Mouse (Mus musculus): ENCODE data around the gene Ppp1r9a. TPM values are rescaled to one million over a fixed set of nuclear protein-coding genes. Genes with fewer than 3 reads are reported as not detected.

The Ppp1r9a gene
- polyA plus RNA-seq, 2 experiments: 2.6 to 3.0 TPM

DNA sequence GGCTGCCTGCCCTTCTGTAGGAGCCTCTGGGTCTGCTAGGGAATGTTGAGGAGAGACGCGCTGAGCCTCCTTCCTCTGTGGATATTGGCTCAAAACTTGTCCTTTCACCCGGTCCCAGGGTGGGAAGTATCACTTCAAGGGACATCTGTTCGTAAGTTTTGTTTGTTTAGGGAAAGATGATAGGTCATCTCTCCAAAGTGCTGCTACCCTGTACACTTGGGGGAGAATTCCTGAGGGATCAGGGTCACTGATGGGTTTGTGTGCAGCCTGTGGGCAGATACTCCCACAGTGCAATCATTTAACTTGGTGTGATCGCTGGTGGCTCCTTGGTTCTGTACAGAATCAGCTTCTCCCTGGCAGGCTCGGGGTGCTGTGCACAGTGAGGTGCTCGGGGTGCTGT, 189.2 kb downstream of the Ppp1r9a start:
- ATAC-seq (ENCODE audit: insufficient read depth): no peak
- Histone ChIP-seq H3K27me3 (ENCODE audit: control insufficient read depth, insufficient read depth, low read length) (no peaks in the 10 kb centered on the region), H3K9me3 (ENCODE audit: control insufficient read depth, low read length) (no peaks in the 10 kb centered on the region), H3K9ac (replicated peaks) (no peak overlapping the region), H3K4me3 (ENCODE audit: insufficient read depth in 1 of 2, low read depth in 2 of 2, low read length in 2 of 2) (no peak overlapping the region), H3K4me2 (ENCODE audit: low read depth) (no peak overlapping the region), H3K27ac (no peak overlapping the region), H3K4me1 (replicated peaks; ENCODE audit: control insufficient read depth in 2 of 2, insufficient read depth in 2 of 2, low read length in 1 of 2) (peaks cover 0 to 8% of the 10 kb centered on the region in 2 experiments; a peak in 1 of 4 replicates), H3K36me3 (replicated peaks; ENCODE audit: control insufficient read depth, insufficient read depth, low read depth) (no peaks in the 10 kb centered on the region)
- no peak for DNase-seq (ENCODE audit: low read depth in 3 of 3, low spot score in 3 of 3)
- WGBS (ENCODE audit: insufficient replicate concordance): 68% methylated on average over 7 of the region's 7 CpGs
- TF ChIP-seq EP300 (IDR thresholded peaks at IDR 0.05; ENCODE audit: low read depth): no peak
- no peak for TF ChIP-seq CTCF (IDR thresholded peaks at IDR 0.05; ENCODE audit: low read depth)

GRCm38 (mm10) chr6:5092795-5093194, 190.1 kb downstream of the Ppp1r9a start:
- Histone ChIP-seq H3K9ac (replicated peaks) (no peak overlapping the region), H3K4me3 (ENCODE audit: insufficient read depth in 1 of 2, low read depth in 2 of 2, low read length in 2 of 2) (no peak overlapping the region), H3K9me3 (ENCODE audit: control insufficient read depth, low read length) (no peaks in the 10 kb centered on the region), H3K4me2 (ENCODE audit: low read depth) (no peak overlapping the region), H3K27ac (no peak overlapping the region), H3K27me3 (ENCODE audit: control insufficient read depth, insufficient read depth, low read length) (no peaks in the 10 kb centered on the region), H3K36me3 (replicated peaks; ENCODE audit: control insufficient read depth, insufficient read depth, low read depth) (no peaks in the 10 kb centered on the region), H3K4me1 (replicated peaks; ENCODE audit: control insufficient read depth in 2 of 2, insufficient read depth in 2 of 2, low read length in 1 of 2) (peaks cover 0 to 8% of the 10 kb centered on the region in 2 experiments; a peak in 1 of 4 replicates)
- TF ChIP-seq CTCF (IDR thresholded peaks at IDR 0.05; ENCODE audit: low read depth) (no peak), EP300 (IDR thresholded peaks at IDR 0.05; ENCODE audit: low read depth) (no peak)
- ATAC-seq (ENCODE audit: insufficient read depth) (no peak), DNase-seq (ENCODE audit: low read depth in 3 of 3, low spot score in 3 of 3) (no peak)
- 45% methylated on average over 4 of the region's 4 CpGs for WGBS (ENCODE audit: insufficient replicate concordance)

- Histone ChIP-seq H3K9me3 (ENCODE audit: control insufficient read depth, low read length) (no peaks in the 10 kb centered on the region), H3K4me3 (ENCODE audit: insufficient read depth in 1 of 2, low read depth in 2 of 2, low read length in 2 of 2) (no peak overlapping the region), H3K36me3 (replicated peaks; ENCODE audit: control insufficient read depth, insufficient read depth, low read depth) (no peaks in the 10 kb centered on the region), H3K4me2 (ENCODE audit: low read depth) (no peak overlapping the region), H3K4me1 (replicated peaks; ENCODE audit: control insufficient read depth in 2 of 2, insufficient read depth in 2 of 2, low read length in 1 of 2) (peaks cover 0 to 8% of the 10 kb centered on the region in 2 experiments; a peak in 1 of 4 replicates), H3K9ac (replicated peaks) (no peak overlapping the region), H3K27ac (no peak overlapping the region), H3K27me3 (ENCODE audit: control insufficient read depth, insufficient read depth, low read length) (no peaks in the 10 kb centered on the region)
- no peak for TF ChIP-seq CTCF (IDR thresholded peaks at IDR 0.05; ENCODE audit: low read depth)
- TF ChIP-seq EP300 (IDR thresholded peaks at IDR 0.05; ENCODE audit: low read depth): no peak
- ATAC-seq (ENCODE audit: insufficient read depth) (peak; percentile 45), DNase-seq (ENCODE audit: low read depth in 3 of 3, low spot score in 3 of 3) (no peak)
- 24% methylated on average over 4 of the region's 4 CpGs for WGBS (ENCODE audit: insufficient replicate concordance)
Observed at GRCm38 (mm10) chr6:5093516-5093915, 190.8 kb downstream of the Ppp1r9a start.

DNA sequence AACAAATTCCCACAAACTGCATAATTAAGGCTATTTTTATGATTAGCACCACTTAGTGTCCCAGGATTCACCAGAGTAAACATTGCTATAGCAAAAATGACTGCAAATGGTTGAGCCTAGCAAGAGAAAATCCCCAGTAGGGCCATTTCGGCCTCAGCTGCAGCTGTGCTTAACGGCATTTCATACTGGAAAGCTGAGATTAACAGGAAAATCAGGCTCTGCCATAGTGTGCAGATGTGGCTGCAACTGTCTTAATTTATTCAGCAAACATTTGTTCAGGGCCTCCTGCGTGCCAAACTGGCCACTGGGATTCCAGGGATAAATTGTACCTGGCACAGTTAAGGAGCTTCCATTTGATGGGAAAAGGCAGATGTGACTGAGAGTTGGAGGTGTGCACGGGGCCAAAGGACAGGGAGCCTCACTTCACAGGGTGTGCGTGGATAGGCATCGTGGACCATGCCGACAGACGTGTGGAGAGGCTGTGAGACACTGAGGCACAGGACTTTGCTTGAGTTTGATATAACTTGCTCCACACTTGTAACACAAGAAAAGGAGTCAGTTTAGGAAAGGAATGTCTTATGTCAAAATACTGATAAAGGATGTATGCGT, 192.8 kb downstream of the Ppp1r9a start:
- H3K27ac ChIP-seq: no peak overlapping the region
- H3K9ac ChIP-seq (replicated peaks): no peak overlapping the region
- 70% methylated on average over 9 of the region's 9 CpGs for WGBS (ENCODE audit: insufficient replicate concordance)
- H3K36me3 ChIP-seq (replicated peaks; ENCODE audit: control insufficient read depth, insufficient read depth, low read depth): no peaks in the 10 kb centered on the region
- H3K4me1 ChIP-seq (replicated peaks; ENCODE audit: control insufficient read depth in 2 of 2, insufficient read depth in 2 of 2, low read length in 1 of 2): peaks cover 0 to 13% of the 10 kb centered on the region in 2 experiments; a peak in 1 of 4 replicates
- no peak overlapping the region for H3K4me3 ChIP-seq (ENCODE audit: insufficient read depth in 1 of 2, low read depth in 2 of 2, low read length in 2 of 2)
- TF ChIP-seq EP300 (IDR thresholded peaks at IDR 0.05; ENCODE audit: low read depth): no peak
- DNase-seq (ENCODE audit: low read depth in 3 of 3, low spot score in 3 of 3) (no peak), ATAC-seq (ENCODE audit: insufficient read depth) (no peak)
- no peaks in the 10 kb centered on the region for H3K9me3 ChIP-seq (ENCODE audit: control insufficient read depth, low read length)
- no peaks in the 10 kb centered on the region for H3K27me3 ChIP-seq (ENCODE audit: control insufficient read depth, insufficient read depth, low read length)
- no peak overlapping the region for H3K4me2 ChIP-seq (ENCODE audit: low read depth)

- DNase-seq (ENCODE audit: low read depth in 3 of 3, low spot score in 3 of 3) (no peak), ATAC-seq (ENCODE audit: insufficient read depth) (no peak)
- H3K27me3 ChIP-seq (ENCODE audit: control insufficient read depth, insufficient read depth, low read length): no peaks in the 10 kb centered on the region
- WGBS (ENCODE audit: insufficient replicate concordance): 62% methylated on average over 3 of the region's 3 CpGs
- peaks cover 0 to 13% of the 10 kb centered on the region in 2 experiments; a peak in 1 of 4 replicates for H3K4me1 ChIP-seq (replicated peaks; ENCODE audit: control insufficient read depth in 2 of 2, insufficient read depth in 2 of 2, low read length in 1 of 2)
- H3K9me3 ChIP-seq (ENCODE audit: control insufficient read depth, low read length): no peaks in the 10 kb centered on the region
- no peak overlapping the region for H3K27ac ChIP-seq
- no peak for TF ChIP-seq CTCF (IDR thresholded peaks at IDR 0.05; ENCODE audit: low read depth)
- no peak for TF ChIP-seq EP300 (IDR thresholded peaks at IDR 0.05; ENCODE audit: low read depth)
- H3K9ac ChIP-seq (replicated peaks): no peak overlapping the region
- H3K4me3 ChIP-seq (ENCODE audit: insufficient read depth in 1 of 2, low read depth in 2 of 2, low read length in 2 of 2): no peak overlapping the region
- H3K36me3 ChIP-seq (replicated peaks; ENCODE audit: control insufficient read depth, insufficient read depth, low read depth): no peaks in the 10 kb centered on the region
- H3K4me2 ChIP-seq (ENCODE audit: low read depth): no peak overlapping the region
Observed at GRCm38 (mm10) chr6:5097309-5097708, 194.6 kb downstream of the Ppp1r9a start.
